Mouse (Mus musculus) kidney, postnatal 0 days (tissue): Measurements from ENCODE around the gene Dlgap4. TPM values are rescaled to one million over a fixed set of nuclear protein-coding genes. Genes with fewer than 3 reads are reported as not detected.
A peak's percentile ranks its signal among the peaks of the same experiment; 100 is the strongest.
"Not testable (repeated sequence)": the region's sequence is repeated elsewhere in the genome, so short reads cannot be mapped to it uniquely, and the experiment has no call there.

Experiments used
- ATAC-seq: fragments of 200-750 bp; cut with Nextera tagmentation; replicated peaks from 2 replicates; pipeline ENCODE4 v1.8.0; 2017; ENCODE audit warnings: low read depth, moderate number of reproducible peaks, moderate TSS enrichment, moderate library complexity; ENCODE audit not compliant: low FRiP score
- DNase-seq: peaks from one replicate; pipeline ENCODE4 v3.0.0-alpha.2; 2016; ENCODE audit warnings: low spot score
- H3K27ac ChIP-seq: fragments of 300-500 bp; sonication (generic); 2 replicates; pipeline ENCODE4 v1.5.1; 2014; ENCODE audit warnings: mild to moderate bottlenecking
- H3K27me3 ChIP-seq: fragments of 300-500 bp; sonication (generic); 2 replicates; pipeline ENCODE4 v1.6.1; 2014; ENCODE audit warnings: low read length, mixed read lengths; ENCODE audit not compliant: insufficient read depth
- H3K36me3 ChIP-seq: fragments of 300-500 bp; sonication (generic); 2 replicates; pipeline ENCODE4 v1.6.1; 2014; ENCODE audit warnings: low read length, mixed read lengths; ENCODE audit not compliant: insufficient read depth
- H3K4me1 ChIP-seq: fragments of 300-500 bp; sonication (generic); replicated peaks from 2 replicates; pipeline ENCODE4 v1.6.1; 2014; ENCODE audit warnings: antibody characterized with exemption, low read length, mixed read lengths; ENCODE audit not compliant: insufficient read depth
- H3K4me2 ChIP-seq: fragments of 300-500 bp; sonication (generic); 2 replicates; pipeline ENCODE4 v1.6.1; 2014; ENCODE audit warnings: mild to moderate bottlenecking, low read length, moderate library complexity, mixed read lengths
- H3K4me3 ChIP-seq: fragments of 300-500 bp; sonication (generic); replicated peaks from 2 replicates; pipeline ENCODE4 v1.5.1; 2014; ENCODE audit warnings: low read depth, low read length
- H3K9ac ChIP-seq: fragments of 300-500 bp; sonication (generic); 2 replicates; pipeline ENCODE4 v1.6.1; 2014; ENCODE audit warnings: low read depth, low read length
- H3K9me3 ChIP-seq: fragments of 300-500 bp; sonication (generic); replicated peaks from 2 replicates; pipeline ENCODE4 v1.6.1; 2016; ENCODE audit warnings: low read length, inconsistent platforms, mixed read lengths
- CTCF ChIP-seq: IDR thresholded peaks from 2 replicates; pipeline ENCODE4 v1.5.1; 2016; ENCODE audit warnings: antibody characterized with exemption, low read depth, mild to moderate bottlenecking, moderate library complexity
- WGBS: fragments of 180-500 bp; shearing (Covaris S2); extraction: QIAGEN DNeasy Blood & Tissue Kit; methylation state at CpG from one replicate; pipeline ENCODE4 v1.1.7; 2014; 5-methylcytosine and 5-hydroxymethylcytosine counted together
- polyA plus RNA-seq: library from polyadenylated mRNA; unstranded; fragments of >200 nt; fragmentation: Nextera tagmentation; extraction: Ambion mirVana; gene quantifications from 2 replicates; pipeline ENCODE4 v1.2.1, GENCODE M21; 2015

Gene Dlgap4
- polyA plus RNA-seq, 1 experiment from 2014 or later = 61.1 TPM

DNA sequence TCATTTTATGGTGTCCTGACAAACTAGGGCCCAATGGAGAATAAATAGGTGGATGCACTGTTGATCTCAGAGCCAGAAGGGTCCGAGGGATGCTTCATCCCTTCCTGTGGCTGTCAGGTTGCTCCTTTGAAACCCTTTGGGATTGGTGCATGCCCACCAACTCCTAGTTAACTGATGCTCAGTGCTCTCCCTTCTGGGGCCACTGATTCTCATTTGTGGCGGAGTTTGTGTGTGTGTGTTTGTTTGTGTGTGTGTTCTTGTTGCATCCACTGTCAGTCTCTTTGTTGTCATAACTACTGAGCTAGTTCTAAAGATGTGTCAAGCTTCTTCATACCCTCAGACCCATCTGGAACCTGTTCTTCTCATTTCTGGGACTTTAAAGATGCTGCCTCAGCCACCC lies 171.4 kb downstream of the Dlgap4 start:
- Histone ChIP-seq H3K4me3 (no peak overlapping the region), H3K36me3 (no peaks in the 10 kb centered on the region), H3K9ac (no peak overlapping the region), H3K4me2 (no peak overlapping the region), H3K4me1 (0 out of 2 replicates have a peak, but pooled peaks cover 5% of the 10 kb centered on the region), H3K27me3 (no peaks in the 10 kb centered on the region), H3K27ac (no peak overlapping the region), H3K9me3 (no peaks in the 10 kb centered on the region)
- no peak for TF ChIP-seq CTCF
- 91% methylated on average over 2 of the region's 2 CpGs for WGBS
- ATAC-seq (no peak), DNase-seq (no peak)

DNA sequence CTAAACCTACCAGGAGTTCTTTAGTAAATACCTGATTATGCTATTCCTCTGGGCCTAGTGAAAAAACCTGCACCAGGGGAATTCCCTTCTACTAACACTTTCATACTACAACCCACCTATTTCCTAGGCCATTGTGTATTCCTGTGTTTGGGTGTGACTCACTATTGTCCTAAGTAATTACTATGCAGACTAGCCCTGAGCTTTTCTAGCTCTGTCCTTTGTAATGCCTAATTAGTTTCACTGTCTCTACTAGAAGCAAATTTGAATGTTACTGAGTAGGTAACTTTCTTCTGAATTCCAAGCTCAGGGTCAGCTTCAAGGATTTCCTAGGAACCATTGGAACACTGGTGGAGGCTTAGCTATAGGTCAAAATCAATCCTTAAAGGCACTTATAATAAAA lies 172.9 kb downstream of the Dlgap4 start:
- not testable (repeated sequence) for ATAC-seq, DNase-seq, H3K36me3 ChIP-seq

GRCm38 (mm10) chr2:156787090-156787775 lies 173.7 kb downstream of the Dlgap4 start:
- no peak overlapping the region for H3K9ac ChIP-seq
- no peaks in the 10 kb centered on the region for H3K36me3 ChIP-seq
- WGBS = 92% methylated on average over 5 of the region's 5 CpGs
- H3K4me1 ChIP-seq = no peaks in the 10 kb centered on the region
- ATAC-seq = no peak
- H3K27me3 ChIP-seq = no peaks in the 10 kb centered on the region
- DNase-seq = no peak
- TF ChIP-seq CTCF = no peak
- H3K4me2 ChIP-seq = no peak overlapping the region
- no peak overlapping the region for H3K4me3 ChIP-seq
- no peak overlapping the region for H3K27ac ChIP-seq
- H3K9me3 ChIP-seq = no peaks in the 10 kb centered on the region

More for the DNA sequence above, 172.9 kb downstream of the Dlgap4 start:
- not testable (repeated sequence) for H3K4me1 ChIP-seq, H3K27ac ChIP-seq, H3K9me3 ChIP-seq, H3K4me2 ChIP-seq, H3K4me3 ChIP-seq, H3K9ac ChIP-seq, H3K27me3 ChIP-seq

DNA sequence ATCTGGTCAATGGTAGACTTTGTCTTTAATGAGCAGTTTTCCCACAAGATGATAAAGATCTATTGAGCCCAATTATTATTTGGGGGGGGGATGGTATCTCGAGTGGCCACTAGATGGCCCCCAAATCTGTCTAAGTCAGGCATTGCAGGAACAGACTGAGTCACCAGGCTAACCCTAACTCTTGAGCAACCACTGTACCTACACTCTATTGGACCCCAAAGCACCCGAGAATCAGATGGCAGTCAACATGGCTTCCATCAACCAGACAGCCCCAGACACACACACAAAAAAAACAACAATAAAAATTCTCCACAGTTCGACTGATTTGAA lies 174.2 kb downstream of the Dlgap4 start:
- TF ChIP-seq CTCF = peak; percentile 69
- Histone ChIP-seq H3K36me3 (no peaks in the 10 kb centered on the region), H3K27ac (no peak overlapping the region), H3K4me1 (no peaks in the 10 kb centered on the region), H3K9ac (no peak overlapping the region), H3K4me3 (no peak overlapping the region), H3K9me3 (no peaks in the 10 kb centered on the region), H3K27me3 (no peaks in the 10 kb centered on the region), H3K4me2 (no peak overlapping the region)
- DNase-seq (peak; percentile 40), ATAC-seq (no peak)
- WGBS = 38% methylated on average over 3 of the region's 3 CpGs

GRCm38 (mm10) chr2:156788836-156789235 lies 175.3 kb downstream of the Dlgap4 start:
- H3K4me2 ChIP-seq = no peak overlapping the region
- WGBS = 23% methylated on average over 1 of the region's 1 CpGs
- H3K27ac ChIP-seq = no peak overlapping the region
- DNase-seq = no peak
- H3K9me3 ChIP-seq = no peaks in the 10 kb centered on the region
- no peaks in the 10 kb centered on the region for H3K27me3 ChIP-seq
- H3K36me3 ChIP-seq = no peaks in the 10 kb centered on the region
- H3K9ac ChIP-seq = no peak overlapping the region
- H3K4me1 ChIP-seq = no peaks in the 10 kb centered on the region
- no peak for ATAC-seq
- no peak overlapping the region for H3K4me3 ChIP-seq
- no peak for TF ChIP-seq CTCF

- Histone ChIP-seq H3K9me3 (no peaks in the 10 kb centered on the region), H3K27ac (no peak overlapping the region), H3K27me3 (no peaks in the 10 kb centered on the region), H3K4me3 (no peak overlapping the region), H3K9ac (no peak overlapping the region), H3K36me3 (no peaks in the 10 kb centered on the region), H3K4me1 (no peaks in the 10 kb centered on the region; the same call in 1 of the 2 replicates), H3K4me2 (no peak overlapping the region)
- TF ChIP-seq CTCF = no peak
- WGBS = 52% methylated on average over 1 of the region's 1 CpGs
- DNase-seq (no peak), ATAC-seq (no peak)
These were observed 185.0 kb downstream of the Dlgap4 start for GRCm38 (mm10) chr2:156798516-156798915.

DNA sequence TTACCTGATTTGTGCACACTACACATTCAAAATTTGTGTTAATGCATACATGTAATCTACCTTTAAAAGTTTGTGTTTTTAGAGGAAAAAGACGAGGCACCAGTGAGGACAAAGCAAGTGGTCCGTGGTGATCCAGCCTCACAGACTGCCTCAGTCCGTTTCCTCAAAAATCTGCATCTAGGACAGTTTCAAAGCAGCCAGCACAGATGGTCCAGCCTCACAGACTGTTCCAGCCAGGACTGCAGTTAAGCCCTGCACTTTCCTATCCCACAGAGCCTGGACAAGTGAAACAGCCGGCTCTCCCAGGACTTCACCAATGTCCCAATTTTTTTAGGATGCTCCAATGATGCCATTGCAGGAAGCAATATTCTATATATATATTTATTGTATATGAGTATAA lies 187.5 kb downstream of the Dlgap4 start:
- Histone ChIP-seq H3K27me3 (no peaks in the 10 kb centered on the region), H3K4me3 (no peak overlapping the region), H3K4me1 (no peaks in the 10 kb centered on the region; the same call in 1 of the 2 replicates), H3K36me3 (no peaks in the 10 kb centered on the region), H3K4me2 (no peak overlapping the region), H3K9ac (no peak overlapping the region), H3K27ac (no peak overlapping the region), H3K9me3 (no peaks in the 10 kb centered on the region)
- WGBS = 78% methylated on average over 4 of the region's 4 CpGs
- TF ChIP-seq CTCF = no peak
- DNase-seq (no peak), ATAC-seq (no peak)

DNA sequence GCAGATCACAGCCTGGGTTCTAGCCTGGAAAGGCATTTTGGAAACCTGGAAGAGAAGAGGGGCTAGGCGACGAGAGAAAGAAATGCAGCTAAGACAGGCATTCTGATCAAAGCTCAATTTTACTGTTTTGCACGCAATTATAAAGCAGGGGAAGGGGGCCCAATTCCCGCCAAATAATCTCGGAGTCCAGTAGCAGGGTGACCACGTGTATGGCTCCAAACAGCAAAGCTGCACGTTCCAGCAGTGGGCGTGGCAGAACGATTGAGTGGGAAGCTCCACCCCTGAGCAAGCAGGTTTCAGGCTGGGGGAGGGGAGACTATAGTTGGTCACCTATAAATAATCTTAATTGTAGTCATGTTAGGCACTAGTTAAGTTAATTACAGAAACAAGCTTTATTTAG lies 188.6 kb downstream of the Dlgap4 start:
- DNase-seq, H3K36me3 ChIP-seq, ATAC-seq, H3K4me2 ChIP-seq, H3K9me3 ChIP-seq, H3K4me1 ChIP-seq, H3K27me3 ChIP-seq, H3K9ac ChIP-seq, H3K27ac ChIP-seq, H3K4me3 ChIP-seq: not testable (repeated sequence)
- WGBS = 35% methylated on average over 9 of the region's 9 CpGs
